In genomic region chr1:52231939-52232765, GRCm38 (mm10) we compare ENCODE assay signal across 8 mouse cellular contexts. TPM values are rescaled to one million over a fixed set of nuclear protein-coding genes. Genes with fewer than 3 reads are reported as not detected.
DNase-seq lines count a peak whose midpoint lies in the region; ATAC-seq and TF ChIP-seq lines count a peak whose summit lies in the region.

No protein-coding gene starts in this region.

- under 1% methylated on average over 60 of the region's 69 CpGs for WGBS in hindbrain, embryonic 14.5 days

- CTCF ChIA-PET in Patski (lab: Charles Lee), result interaction anchor here (0.9 to 1.1 kb wide), 3 partner anchors 14 to 62 kb away, joined by 3 to 4 read pairs (median 3); no protein-coding TSS in a partner anchor

- no peak for TF ChIP-seq CTCF in Patski (IDR thresholded peaks at IDR 0.05)

- peak overlapping the region; percentile 58 for H3K4me2 ChIP-seq in hindbrain, embryonic 14.5 days (replicated peaks)

- peak overlapping the region; percentile 89 for H3K4me3 ChIP-seq in hindbrain, embryonic 14.5 days (replicated peaks; ENCODE audit: low read length)

- no peaks in the 10 kb centered on the region for H3K9me3 ChIP-seq in hindbrain, embryonic 14.5 days (ENCODE audit: control insufficient read depth, low read length)

- in situ Hi-C loops in Patski (cut with MboI; ENCODE audit: low pct_unique_long_range_greater_than_20kb), result no loop called here

- peaks cover 17% of the 10 kb centered on the region for H3K4me1 ChIP-seq in hindbrain, embryonic 14.5 days (replicated peaks; ENCODE audit: control insufficient read depth, insufficient read depth, low read length)

- DNase-seq in Patski (ENCODE audit: low read depth, low spot score), result no peak
- peak; percentile 83 to 84 for DNase-seq in cerebellum, postnatal 10 days
- peak; percentile 46 to 56 for DNase-seq in frontal cortex, postnatal 14 days (ENCODE audit: low spot score in 2 of 2)
- peak; percentile 57 for DNase-seq in hindbrain, embryonic 14.5 days (ENCODE audit: low spot score)
- peak; percentile 45 for DNase-seq in left cerebral cortex, adult 11 months (ENCODE audit: low spot score)
- DNase-seq in lung, postnatal 36 days, result peak; percentile 73
- peak; percentile 77 for DNase-seq in retina, embryonic 14.5 days (ENCODE audit: low spot score)
- DNase-seq in thymus, postnatal 36 days, result peak; percentile 82 to 86

- H3K27me3 ChIP-seq in Patski, result no peaks in the 10 kb centered on the region
- H3K27me3 ChIP-seq in hindbrain, embryonic 14.5 days (ENCODE audit: control insufficient read depth, insufficient read depth, low read length), result no peaks in the 10 kb centered on the region

- ATAC-seq in Patski, result peak; percentile 17
- peak; percentile 36 for ATAC-seq in hindbrain, embryonic 14.5 days (ENCODE audit: low FRiP score)

- no peaks in the 10 kb centered on the region for H3K36me3 ChIP-seq in hindbrain, embryonic 14.5 days (replicated peaks; ENCODE audit: control insufficient read depth, insufficient read depth)

- H3K27ac ChIP-seq in hindbrain, embryonic 14.5 days, result peak overlapping the region; percentile 94

- H3K9ac ChIP-seq in hindbrain, embryonic 14.5 days, result peak overlapping the region; percentile 82

- POLR2A ChIA-PET in Patski (lab: Charles Lee), result interaction anchor here (0.5 to 1.8 kb wide), 9 partner anchors 9 to 78 kb away, joined by 3 to 4 read pairs (median 3); no protein-coding TSS in a partner anchor

RNA-seq across cellular contexts. Expression of gene Gls, which starts 0.9 kb away (rescaled TPM):
- 174 TPM for polyA plus RNA-seq in Patski (2021)
- 53.6 and 61.9 TPM in 2 replicates for polyA plus RNA-seq in hindbrain, embryonic 14.5 days (2014; fragmentation: Nextera tagmentation; extraction: Ambion mirVana)
